Mouse (Mus musculus): ENCODE measurements around the gene Rftn1. TPM values are rescaled to one million over a fixed set of nuclear protein-coding genes. Genes with fewer than 3 reads are reported as not detected.
A peak's percentile ranks its signal among the peaks of the same experiment; 100 is the strongest.

Rftn1 gene
- total RNA-seq, 2 experiments from 2014 or later: 11.4 to 16.9 TPM

DNA sequence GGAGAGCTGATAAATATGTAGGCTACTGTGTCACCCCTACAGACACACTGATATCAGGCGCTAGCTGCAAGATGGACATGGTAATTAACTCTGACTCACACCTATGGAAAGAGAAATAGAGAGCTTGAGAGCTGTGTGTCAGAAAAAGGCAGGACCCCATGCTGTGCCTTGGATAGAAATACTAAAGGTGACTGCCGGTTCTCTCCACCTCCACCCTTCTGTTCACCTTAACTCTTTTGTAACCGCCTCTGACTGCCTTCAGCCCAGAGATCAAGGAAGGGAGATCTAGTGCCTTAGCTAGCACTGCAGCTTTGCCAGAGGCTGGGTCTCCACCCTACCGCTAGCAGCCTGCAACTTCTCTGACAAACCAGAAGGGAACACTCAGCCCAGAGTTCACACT is 187.3 kb downstream of the Rftn1 start:
- intact Hi-C loops (cut with DNase I): loop anchor here (5.0 kb wide), 1 partner anchor 64 kb away; no protein-coding TSS in a partner anchor
- H3K27ac ChIP-seq: peak overlapping the region; percentile 44
- no peak for DNase-seq
- TF ChIP-seq CTCF (IDR thresholded peaks at IDR 0.05): no peak
- no peak overlapping the region for H3K4me3 ChIP-seq

DNA sequence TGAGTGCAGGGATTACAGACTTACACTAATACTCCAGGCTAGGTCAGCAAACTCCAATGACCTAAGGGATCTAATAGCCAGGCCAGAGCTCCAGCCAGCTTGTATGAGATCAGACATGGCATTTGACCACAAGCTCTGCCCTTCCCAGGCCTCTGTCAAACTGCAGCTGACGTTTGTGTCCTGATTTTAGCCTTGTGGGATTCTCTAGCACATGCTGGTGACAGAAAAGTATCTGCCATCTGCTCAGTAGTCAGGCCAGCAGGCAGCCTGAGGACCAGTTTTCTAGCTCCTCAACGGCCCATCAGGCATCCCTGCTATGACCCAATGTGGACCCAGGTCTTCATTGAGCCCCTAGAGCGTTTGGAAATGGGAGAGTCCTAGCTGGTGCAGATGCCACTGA is 188.3 kb downstream of the Rftn1 start:
- TF ChIP-seq CTCF (IDR thresholded peaks at IDR 0.05): no peak
- Histone ChIP-seq H3K27ac (peak overlapping the region; percentile 81), H3K4me3 (no peak overlapping the region)
- intact Hi-C loops (cut with DNase I): loop anchor here (5.0 kb wide), 1 partner anchor 65 kb away; no protein-coding TSS in a partner anchor
- DNase-seq: peak; percentile 77

DNA sequence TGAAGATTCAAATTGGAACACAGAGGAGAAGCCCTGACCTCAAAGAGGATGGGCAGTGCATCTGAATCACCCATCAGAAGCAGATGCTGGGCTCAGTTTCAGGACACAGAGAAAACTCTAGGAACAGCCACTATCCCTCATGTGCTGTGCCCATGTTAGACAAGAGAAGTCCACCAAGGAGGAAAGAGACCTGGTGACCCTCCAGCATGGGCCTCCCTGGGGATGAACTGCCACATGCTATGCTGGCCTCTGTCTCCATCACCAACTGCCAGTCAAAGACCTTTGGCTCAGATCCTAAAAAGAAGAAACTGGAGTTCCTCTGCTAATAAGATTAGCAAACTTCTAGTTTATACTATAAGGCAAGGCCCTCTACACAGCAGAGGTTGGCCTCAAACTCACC is 188.7 kb downstream of the Rftn1 start:
- H3K27ac ChIP-seq: peak overlapping the region; percentile 81
- no peak for TF ChIP-seq CTCF (IDR thresholded peaks at IDR 0.05)
- no peak overlapping the region for H3K4me3 ChIP-seq
- intact Hi-C loops (cut with DNase I): loop anchor here (5.0 kb wide), 1 partner anchor 66 kb away; no protein-coding TSS in a partner anchor
- no peak for DNase-seq

DNA sequence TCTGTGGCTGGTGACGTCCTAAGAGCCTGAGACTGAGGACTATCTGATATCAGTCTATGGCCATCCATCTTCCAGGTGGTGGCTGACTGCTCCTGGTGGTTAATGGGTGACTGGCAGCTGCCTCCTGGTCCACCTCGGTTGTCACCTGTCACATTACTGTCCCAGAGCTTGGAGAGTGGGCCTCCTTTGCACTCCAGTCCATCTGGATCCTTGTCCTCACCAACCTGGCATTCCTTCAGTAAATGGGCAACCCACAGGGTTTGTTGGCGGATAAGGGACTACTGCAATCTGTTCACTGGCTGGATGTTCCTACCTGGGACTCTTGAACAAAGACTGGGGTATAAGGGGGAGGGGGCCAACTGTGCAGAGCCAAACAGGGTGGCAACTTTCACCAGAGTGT is 189.9 kb downstream of the Rftn1 start:
- intact Hi-C loops (cut with DNase I): loop anchor here (5.0 kb wide), 1 partner anchor 67 kb away; no protein-coding TSS in a partner anchor
- no peak for TF ChIP-seq CTCF (IDR thresholded peaks at IDR 0.05)
- peak; percentile 6 for DNase-seq
- Histone ChIP-seq H3K27ac (no peak overlapping the region), H3K4me3 (no peak overlapping the region)

DNA sequence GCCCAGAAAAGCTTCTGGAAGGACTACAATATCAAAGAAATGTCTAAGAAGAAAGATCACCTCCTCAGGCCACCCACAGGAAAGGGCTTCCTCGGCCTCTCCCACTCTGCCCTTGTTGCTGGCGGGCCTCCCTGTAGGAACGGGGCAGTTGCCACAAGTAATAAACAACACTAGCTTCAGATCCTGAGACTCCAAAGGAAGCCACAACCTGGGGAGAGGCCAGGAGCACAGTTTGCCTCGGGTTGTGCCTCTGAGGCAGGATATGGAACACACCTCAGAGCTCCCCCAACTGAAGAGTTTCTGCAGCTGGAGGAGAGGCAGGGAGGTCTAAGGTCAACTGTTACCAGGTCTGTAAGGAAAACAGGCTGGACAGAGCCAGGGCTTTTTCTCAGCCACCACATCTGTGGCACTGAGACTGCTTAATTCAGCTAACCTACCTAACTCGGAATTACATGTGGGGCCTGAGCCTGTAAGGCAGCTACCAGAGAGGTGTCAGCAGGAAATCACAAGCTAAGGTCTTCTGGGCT is 193.8 kb downstream of the Rftn1 start:
- Histone ChIP-seq H3K4me3 (no peak overlapping the region), H3K27ac (peak overlapping the region; percentile 86)
- intact Hi-C loops (cut with DNase I): loop anchor here (2.0 kb wide), 1 partner anchor 122 kb away; no protein-coding TSS in a partner anchor
- no peak for TF ChIP-seq CTCF (IDR thresholded peaks at IDR 0.05)
- peak; percentile 72 for DNase-seq

DNA sequence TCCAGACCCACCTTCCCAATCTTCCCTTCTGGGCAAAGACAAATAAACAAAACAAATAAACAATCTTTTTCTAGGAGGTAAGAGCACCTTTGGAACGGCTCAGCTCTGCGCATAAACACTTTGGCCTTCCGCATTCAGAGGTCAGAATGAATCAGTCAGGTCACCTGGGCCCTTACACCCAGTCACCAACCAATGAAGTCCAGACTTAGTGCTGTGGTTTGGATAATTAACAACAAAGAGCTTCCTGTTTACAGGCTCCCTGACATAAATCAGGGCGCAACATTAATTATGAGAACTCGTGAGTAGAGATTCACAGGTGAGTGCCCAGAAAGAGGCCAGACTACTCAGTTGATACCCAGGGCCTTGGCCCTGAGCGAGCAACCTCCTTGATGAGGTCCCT is 194.4 kb downstream of the Rftn1 start:
- TF ChIP-seq CTCF (IDR thresholded peaks at IDR 0.05): no peak
- intact Hi-C loops (cut with DNase I): loop anchor here (2.0 kb wide), 1 partner anchor 123 kb away; no protein-coding TSS in a partner anchor
- no peak for DNase-seq
- H3K4me3 ChIP-seq: no peak overlapping the region
- peak overlapping the region; percentile 86 for H3K27ac ChIP-seq

DNA sequence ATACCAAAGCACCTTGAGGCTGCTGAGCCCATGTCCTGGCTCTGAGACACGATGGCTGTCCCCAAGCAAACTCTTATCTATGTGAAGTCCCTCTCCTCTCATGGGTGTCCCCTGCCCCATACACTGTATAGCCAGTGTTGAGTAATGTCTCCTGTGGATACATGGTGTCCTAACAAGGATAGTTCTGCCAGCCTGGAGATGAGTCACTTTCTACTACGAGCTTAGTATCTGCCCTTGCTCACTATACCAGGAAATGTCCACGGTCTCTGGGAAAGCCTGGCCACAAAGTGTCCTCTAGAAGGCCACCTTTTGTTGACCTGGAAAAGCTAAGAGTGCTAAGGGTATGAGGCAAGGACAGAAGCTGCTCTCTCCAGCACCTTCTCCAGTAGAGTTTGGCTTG is 195.2 kb downstream of the Rftn1 start:
- intact Hi-C loops (cut with DNase I): no loop called here
- peak overlapping the region; percentile 86 for H3K27ac ChIP-seq
- H3K4me3 ChIP-seq: no peak overlapping the region
- DNase-seq: peak; percentile 14
- TF ChIP-seq CTCF (IDR thresholded peaks at IDR 0.05): no peak

DNA sequence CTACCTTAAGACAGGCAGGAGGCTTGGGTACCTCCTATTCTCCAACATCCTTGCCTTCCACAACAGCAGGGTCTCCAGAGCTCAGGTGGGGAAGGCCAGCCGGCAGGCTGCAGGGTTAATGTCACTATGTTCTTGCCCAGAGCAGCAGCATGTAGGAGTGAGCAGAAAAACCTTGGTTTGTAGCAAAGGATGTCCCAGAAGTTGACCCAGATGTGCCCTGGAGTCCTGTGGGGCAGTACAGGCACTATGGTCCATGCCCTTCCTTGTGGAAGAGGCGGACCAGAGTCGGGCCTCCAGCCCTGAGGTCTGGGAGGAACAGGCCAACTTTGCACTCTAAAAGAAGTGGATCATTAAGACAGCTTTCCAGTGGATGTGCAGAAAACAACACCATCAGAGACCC is 196.8 kb downstream of the Rftn1 start:
- no peak overlapping the region for H3K4me3 ChIP-seq
- peak overlapping the region; percentile 16; the same call in 1 of the 2 replicates for H3K27ac ChIP-seq
- DNase-seq: no peak
- intact Hi-C loops (cut with DNase I): no loop called here
- no peak for TF ChIP-seq CTCF (IDR thresholded peaks at IDR 0.05)

DNA sequence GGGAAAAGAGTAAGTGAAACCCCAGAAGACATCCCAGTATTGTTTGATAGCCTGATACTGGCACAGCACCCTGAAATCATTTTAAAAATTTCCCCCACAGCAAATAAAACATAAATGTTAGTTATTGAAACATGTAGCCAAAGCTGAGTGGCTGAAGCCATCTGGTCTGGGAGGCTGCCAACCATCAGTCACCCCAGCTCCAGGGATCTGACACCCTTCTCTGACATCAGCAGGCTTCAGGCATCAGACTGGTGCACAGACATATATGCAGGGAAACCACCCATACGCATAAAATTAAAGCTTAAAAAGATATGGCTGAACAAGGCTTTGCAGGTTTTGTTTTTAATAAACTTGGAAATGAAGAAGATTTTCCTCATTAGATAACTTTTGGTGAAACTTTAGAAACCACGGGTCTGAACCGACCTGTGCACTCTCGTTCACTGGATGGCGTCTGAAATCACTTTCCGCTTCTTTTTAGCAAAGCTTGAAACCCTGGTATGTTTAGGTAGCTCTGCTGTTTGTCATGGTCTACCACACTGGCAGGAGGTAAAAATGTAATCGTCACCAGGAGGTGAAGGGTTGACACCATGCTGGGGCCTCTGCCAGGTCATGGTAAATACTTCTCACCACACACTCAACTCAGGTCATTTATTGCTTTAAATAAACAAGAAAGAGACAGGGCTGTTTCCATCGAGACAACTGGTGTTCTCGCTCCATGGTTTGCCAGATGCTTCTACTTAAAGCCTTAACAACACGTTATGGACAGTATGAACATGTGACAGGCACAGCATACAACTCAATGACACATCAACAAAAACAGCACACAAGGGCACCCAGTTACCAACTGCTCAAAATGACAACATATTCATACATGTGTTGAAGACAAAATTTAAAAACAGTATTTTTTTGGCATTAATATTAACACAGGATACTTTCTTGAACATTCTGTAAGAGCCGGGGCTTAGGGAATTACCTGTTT is 197.6 kb downstream of the Rftn1 start:
- no peak for TF ChIP-seq CTCF (IDR thresholded peaks at IDR 0.05)
- no peak overlapping the region for H3K4me3 ChIP-seq
- DNase-seq: peak; percentile 12
- H3K27ac ChIP-seq: no peak overlapping the region
- intact Hi-C loops (cut with DNase I): no loop called here

DNA sequence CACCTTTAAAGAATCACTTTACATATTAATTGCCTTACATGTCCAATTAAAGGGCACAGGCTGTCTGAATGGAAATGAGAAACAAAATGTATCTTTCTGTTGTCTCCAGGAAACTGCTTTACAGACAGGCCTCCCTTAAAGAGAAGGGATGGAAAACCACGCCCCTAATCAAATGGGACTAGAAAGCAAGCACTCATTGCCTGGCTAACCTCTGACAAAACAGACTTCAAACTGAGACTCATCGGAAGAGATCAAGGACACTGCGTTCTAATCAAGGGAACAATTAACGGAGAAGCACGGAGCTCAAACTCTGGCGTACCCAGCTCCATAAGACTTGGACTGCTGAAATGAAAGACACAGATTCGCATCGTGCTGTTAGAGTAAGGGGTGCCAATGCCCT is 200.9 kb downstream of the Rftn1 start:
- no peak for DNase-seq
- Histone ChIP-seq H3K27ac (0 out of 2 replicates have a peak overlapping the region, but pooled peaks have one; percentile 6), H3K4me3 (no peak overlapping the region)
- TF ChIP-seq CTCF (IDR thresholded peaks at IDR 0.05): no peak
- intact Hi-C loops (cut with DNase I): loop anchor here (5.0 kb wide), 1 partner anchor 43 kb away; no protein-coding TSS in a partner anchor

DNA sequence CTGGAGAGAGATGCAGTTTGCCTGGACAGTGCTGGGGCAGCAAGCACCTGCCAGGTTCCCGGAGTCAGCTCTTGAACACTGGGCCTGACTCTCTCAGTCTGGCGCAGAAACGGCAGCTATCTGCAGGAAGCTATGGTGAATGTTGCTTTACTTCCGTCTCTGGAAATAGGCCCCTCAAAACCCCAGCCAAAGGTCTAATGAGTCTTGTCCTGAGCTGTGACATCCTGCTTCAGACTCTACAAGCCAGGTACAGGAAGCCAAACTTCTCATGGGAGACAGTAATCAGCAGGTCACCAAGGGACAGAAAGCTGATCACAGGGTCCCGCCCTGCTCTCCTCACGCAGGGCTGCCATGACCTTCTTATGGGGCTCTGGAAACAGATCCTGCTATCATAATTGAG is 203.4 kb downstream of the Rftn1 start:
- no peak for TF ChIP-seq CTCF (IDR thresholded peaks at IDR 0.05)
- Histone ChIP-seq H3K4me3 (no peak overlapping the region), H3K27ac (peak overlapping the region; percentile 73)
- intact Hi-C loops (cut with DNase I): loop anchor here (5.0 kb wide), 1 partner anchor 45 kb away; no protein-coding TSS in a partner anchor
- DNase-seq: peak; percentile 20

DNA sequence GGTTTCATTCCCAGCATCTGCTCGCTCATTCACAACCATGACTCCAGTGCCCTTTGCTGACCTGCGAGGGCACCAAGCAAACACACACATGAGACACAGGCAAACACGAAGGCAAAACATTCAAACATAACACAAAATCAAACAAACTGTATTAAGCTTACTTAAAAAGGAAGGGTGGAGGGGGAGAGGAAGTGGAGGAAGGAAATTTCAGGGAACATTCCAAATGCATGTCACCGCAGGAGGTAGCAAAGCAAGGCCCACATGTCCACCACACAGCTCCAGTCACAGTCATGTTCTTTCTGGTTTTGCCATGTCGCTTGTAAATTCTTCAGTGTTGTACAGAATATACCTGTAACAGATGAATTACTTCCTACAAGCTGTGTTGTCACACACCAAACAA is 207.0 kb downstream of the Rftn1 start:
- intact Hi-C loops (cut with DNase I): no loop called here

More for the DNA sequence above, 207.0 kb downstream of the Rftn1 start:
- TF ChIP-seq CTCF (IDR thresholded peaks at IDR 0.05): no peak
- no peak overlapping the region for H3K4me3 ChIP-seq
- H3K27ac ChIP-seq: peak overlapping the region; percentile 57; the same call in 1 of the 2 replicates
- DNase-seq: no peak
